Mouse (Mus musculus): ENCODE measurements around the gene Acot7. TPM values are rescaled to one million over a fixed set of nuclear protein-coding genes. Genes with fewer than 3 reads are reported as not detected.

The Acot7 gene
- polyA plus RNA-seq, 1 experiment = 15.4 TPM

DNA sequence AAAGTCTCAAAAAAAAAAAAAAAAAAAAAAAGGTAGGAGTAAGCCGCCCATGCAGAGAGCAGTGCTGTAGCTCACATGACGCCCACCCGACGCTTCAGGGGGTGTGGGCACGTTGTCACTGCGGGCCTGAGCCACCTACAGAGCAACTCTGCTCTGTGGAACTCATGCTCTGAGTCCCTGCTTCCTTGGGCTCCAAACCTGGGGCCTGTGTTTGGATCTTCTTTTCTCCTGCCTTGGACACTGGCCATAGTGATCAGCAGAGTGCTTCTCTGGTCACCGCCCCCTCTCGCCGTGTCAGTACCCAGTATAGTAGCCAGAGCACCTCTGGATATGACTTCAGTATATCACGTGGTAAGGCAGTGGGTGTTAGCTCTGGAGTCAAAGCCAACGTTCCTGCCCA is 35.0 kb downstream of the Acot7 start:
- TF ChIP-seq CTCF (IDR thresholded peaks at IDR 0.05; ENCODE audit: extremely low read depth, insufficient read depth, insufficient read length, insufficient replicate concordance) (no peak), POLR2A (IDR thresholded peaks at IDR 0.05; ENCODE audit: low read depth, low read length) (no peak)
- H3K4me1 ChIP-seq (ENCODE audit: control insufficient read depth, insufficient read depth, insufficient read length) = no peaks in the 10 kb centered on the region; the same call in 1 of the 2 replicates
- no peak overlapping the region for H3K4me3 ChIP-seq (ENCODE audit: extremely low read depth, insufficient read depth, insufficient read length)
- WGBS = 76% methylated on average over 10 of the region's 11 CpGs
- no peaks in the 10 kb centered on the region for H3K27me3 ChIP-seq (ENCODE audit: control insufficient read depth, insufficient read depth, low read length)
- H3K27ac ChIP-seq (ENCODE audit: insufficient read depth, low read length) = no peak overlapping the region
- DNase-seq (ENCODE audit: low read depth in 1 of 2, low spot score in 2 of 2) = no peak
- H3K36me3 ChIP-seq (ENCODE audit: control insufficient read depth, insufficient read depth, low read length) = no peaks in the 10 kb centered on the region

GRCm38 (mm10) chr4:152213760-152214480 is 36.0 kb downstream of the Acot7 start:
- 38% methylated on average over 6 of the region's 6 CpGs for WGBS
- DNase-seq (ENCODE audit: low read depth in 1 of 2, low spot score in 2 of 2) = peak; percentile 66 to 81
- Histone ChIP-seq H3K27me3 (ENCODE audit: control insufficient read depth, insufficient read depth, low read length) (no peaks in the 10 kb centered on the region), H3K4me1 (ENCODE audit: control insufficient read depth, insufficient read depth, insufficient read length) (no peaks in the 10 kb centered on the region; the same call in 1 of the 2 replicates), H3K4me3 (ENCODE audit: extremely low read depth, insufficient read depth, insufficient read length) (no peak overlapping the region), H3K27ac (ENCODE audit: insufficient read depth, low read length) (no peak overlapping the region), H3K36me3 (ENCODE audit: control insufficient read depth, insufficient read depth, low read length) (no peaks in the 10 kb centered on the region)
- TF ChIP-seq POLR2A (IDR thresholded peaks at IDR 0.05; ENCODE audit: low read depth, low read length) (no peak), CTCF (IDR thresholded peaks at IDR 0.05; ENCODE audit: extremely low read depth, insufficient read depth, insufficient read length, insufficient replicate concordance) (peak; percentile 82; the same call in 1 of the 2 replicates)

DNA sequence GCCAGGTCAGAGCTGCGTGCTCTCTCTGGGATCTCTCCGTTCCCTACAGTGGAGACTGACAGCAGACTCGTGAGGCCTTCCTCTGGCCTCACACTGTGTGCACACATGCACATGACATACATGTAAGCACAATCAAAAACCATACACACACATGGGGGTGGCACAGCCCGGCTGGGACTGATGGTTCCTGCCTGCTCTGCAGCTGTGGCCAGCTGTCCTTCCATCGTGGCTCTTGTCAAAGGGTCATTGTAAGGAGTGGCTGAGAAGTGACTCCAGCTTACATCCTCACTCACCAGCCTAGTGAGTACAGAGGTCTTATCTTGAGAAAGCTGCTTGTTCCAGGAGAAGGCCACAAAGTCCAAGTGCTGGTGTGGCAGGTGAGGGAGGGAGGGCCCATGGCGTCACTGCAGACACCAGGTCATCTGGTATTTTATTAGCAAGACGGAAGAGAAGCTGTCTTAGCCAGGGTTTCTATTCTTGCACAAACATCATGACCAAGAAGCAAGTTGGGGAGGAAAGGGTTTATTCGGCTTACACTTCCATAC is 37.0 kb downstream of the Acot7 start:
- Histone ChIP-seq H3K36me3 (ENCODE audit: control insufficient read depth, insufficient read depth, low read length) (no peaks in the 10 kb centered on the region), H3K27ac (ENCODE audit: insufficient read depth, low read length) (no peak overlapping the region), H3K27me3 (ENCODE audit: control insufficient read depth, insufficient read depth, low read length) (no peaks in the 10 kb centered on the region), H3K4me3 (ENCODE audit: extremely low read depth, insufficient read depth, insufficient read length) (no peak overlapping the region), H3K4me1 (ENCODE audit: control insufficient read depth, insufficient read depth, insufficient read length) (no peaks in the 10 kb centered on the region)
- no peak for TF ChIP-seq POLR2A (IDR thresholded peaks at IDR 0.05; ENCODE audit: low read depth, low read length)
- TF ChIP-seq CTCF (IDR thresholded peaks at IDR 0.05; ENCODE audit: extremely low read depth, insufficient read depth, insufficient read length, insufficient replicate concordance) = no peak
- DNase-seq (ENCODE audit: low read depth in 1 of 2, low spot score in 2 of 2) = no peak
- 87% methylated on average over 8 of the region's 8 CpGs for WGBS

GRCm38 (mm10) chr4:152219591-152219990 is 41.7 kb downstream of the Acot7 start:
- Histone ChIP-seq H3K27ac (ENCODE audit: insufficient read depth, low read length) (no peak overlapping the region), H3K4me1 (ENCODE audit: control insufficient read depth, insufficient read depth, insufficient read length) (no peaks in the 10 kb centered on the region), H3K4me3 (ENCODE audit: extremely low read depth, insufficient read depth, insufficient read length) (no peak overlapping the region), H3K27me3 (ENCODE audit: control insufficient read depth, insufficient read depth, low read length) (no peaks in the 10 kb centered on the region), H3K36me3 (ENCODE audit: control insufficient read depth, insufficient read depth, low read length) (no peaks in the 10 kb centered on the region)
- 96% methylated on average over 3 of the region's 3 CpGs for WGBS
- DNase-seq (ENCODE audit: low read depth in 1 of 2, low spot score in 2 of 2) = no peak
- TF ChIP-seq CTCF (IDR thresholded peaks at IDR 0.05; ENCODE audit: extremely low read depth, insufficient read depth, insufficient read length, insufficient replicate concordance) = no peak
- no peak for TF ChIP-seq POLR2A (IDR thresholded peaks at IDR 0.05; ENCODE audit: low read depth, low read length)

GRCm38 (mm10) chr4:152220771-152221410 is 43.0 kb downstream of the Acot7 start:
- H3K27ac ChIP-seq (ENCODE audit: insufficient read depth, low read length) = 0 out of 2 replicates have a peak overlapping the region, but pooled peaks have one; percentile 3
- 83% methylated on average over 6 of the region's 7 CpGs for WGBS
- H3K27me3 ChIP-seq (ENCODE audit: control insufficient read depth, insufficient read depth, low read length) = no peaks in the 10 kb centered on the region
- H3K4me3 ChIP-seq (ENCODE audit: extremely low read depth, insufficient read depth, insufficient read length) = no peak overlapping the region
- TF ChIP-seq POLR2A (IDR thresholded peaks at IDR 0.05; ENCODE audit: low read depth, low read length) (no peak), CTCF (IDR thresholded peaks at IDR 0.05; ENCODE audit: extremely low read depth, insufficient read depth, insufficient read length, insufficient replicate concordance) (no peak)
- no peak for DNase-seq (ENCODE audit: low read depth in 1 of 2, low spot score in 2 of 2)
- no peaks in the 10 kb centered on the region for H3K36me3 ChIP-seq (ENCODE audit: control insufficient read depth, insufficient read depth, low read length)
- H3K4me1 ChIP-seq (ENCODE audit: control insufficient read depth, insufficient read depth, insufficient read length) = no peaks in the 10 kb centered on the region

GRCm38 (mm10) chr4:152221411-152221887 is 43.5 kb downstream of the Acot7 start:
- H3K36me3 ChIP-seq (ENCODE audit: control insufficient read depth, insufficient read depth, low read length) = no peaks in the 10 kb centered on the region
- H3K4me3 ChIP-seq (ENCODE audit: extremely low read depth, insufficient read depth, insufficient read length) = no peak overlapping the region
- no peak overlapping the region for H3K27ac ChIP-seq (ENCODE audit: insufficient read depth, low read length)
- H3K27me3 ChIP-seq (ENCODE audit: control insufficient read depth, insufficient read depth, low read length) = no peaks in the 10 kb centered on the region
- DNase-seq (ENCODE audit: low read depth in 1 of 2, low spot score in 2 of 2) = no peak
- H3K4me1 ChIP-seq (ENCODE audit: control insufficient read depth, insufficient read depth, insufficient read length) = no peaks in the 10 kb centered on the region
- TF ChIP-seq POLR2A (IDR thresholded peaks at IDR 0.05; ENCODE audit: low read depth, low read length) = no peak
- TF ChIP-seq CTCF (IDR thresholded peaks at IDR 0.05; ENCODE audit: extremely low read depth, insufficient read depth, insufficient read length, insufficient replicate concordance) = no peak
- 83% methylated on average over 9 of the region's 9 CpGs for WGBS
